Mouse (Mus musculus): ENCODE data around the gene Hhat. TPM values are rescaled to one million over a fixed set of nuclear protein-coding genes. Genes with fewer than 3 reads are reported as not detected.

Hhat gene
- polyA plus RNA-seq, 1 experiment from 2014 or later, result 7.2 TPM

- Histone ChIP-seq H3K4me2 (no peak overlapping the region), H3K4me3 (ENCODE audit: low read depth, low read length) (no peak overlapping the region), H3K9ac (ENCODE audit: low read depth, low read length) (no peak overlapping the region), H3K9me3 (replicated peaks; ENCODE audit: control insufficient read depth, low read length) (no peaks in the 10 kb centered on the region), H3K4me1 (ENCODE audit: control insufficient read depth, insufficient read depth, low read length) (no peaks in the 10 kb centered on the region), H3K36me3 (ENCODE audit: control insufficient read depth, insufficient read depth, low read length) (no peaks in the 10 kb centered on the region; the same call in 1 of the 2 replicates), H3K27me3 (ENCODE audit: control insufficient read depth, insufficient read depth, low read length) (no peaks in the 10 kb centered on the region), H3K27ac (ENCODE audit: low read depth, low read length) (no peak overlapping the region)
- WGBS (ENCODE audit: insufficient replicate concordance), result 74% methylated on average over 4 of the region's 4 CpGs
- ATAC-seq (replicated peaks; ENCODE audit: insufficient number of reproducible peaks, low FRiP score, low TSS enrichment), result no peak
Measured at GRCm38 (mm10) chr1:192555516-192555915, 215.5 kb downstream of the Hhat start.

- H3K36me3 ChIP-seq (ENCODE audit: control insufficient read depth, insufficient read depth, low read length), result no peaks in the 10 kb centered on the region; the same call in 1 of the 2 replicates
- H3K27me3 ChIP-seq (ENCODE audit: control insufficient read depth, insufficient read depth, low read length), result no peaks in the 10 kb centered on the region
- H3K4me2 ChIP-seq, result no peak overlapping the region
- no peak overlapping the region for H3K4me3 ChIP-seq (ENCODE audit: low read depth, low read length)
- no peaks in the 10 kb centered on the region for H3K9me3 ChIP-seq (replicated peaks; ENCODE audit: control insufficient read depth, low read length)
- no peak overlapping the region for H3K27ac ChIP-seq (ENCODE audit: low read depth, low read length)
- WGBS (ENCODE audit: insufficient replicate concordance), result 83% methylated on average over 3 of the region's 3 CpGs
- H3K9ac ChIP-seq (ENCODE audit: low read depth, low read length), result no peak overlapping the region
- no peaks in the 10 kb centered on the region for H3K4me1 ChIP-seq (ENCODE audit: control insufficient read depth, insufficient read depth, low read length)
- ATAC-seq (replicated peaks; ENCODE audit: insufficient number of reproducible peaks, low FRiP score, low TSS enrichment), result no peak
Measured at GRCm38 (mm10) chr1:192550561-192550960, 220.5 kb downstream of the Hhat start.

GRCm38 (mm10) chr1:192546843-192547242 lies 224.2 kb downstream of the Hhat start:
- no peak overlapping the region for H3K4me2 ChIP-seq
- 15% methylated on average over 1 of the region's 1 CpGs for WGBS (ENCODE audit: insufficient replicate concordance)

GRCm38 (mm10) chr1:192544901-192545300 lies 226.1 kb downstream of the Hhat start:
- Histone ChIP-seq H3K27me3 (ENCODE audit: control insufficient read depth, insufficient read depth, low read length) (no peaks in the 10 kb centered on the region), H3K27ac (ENCODE audit: low read depth, low read length) (no peak overlapping the region), H3K9me3 (replicated peaks; ENCODE audit: control insufficient read depth, low read length) (no peaks in the 10 kb centered on the region), H3K9ac (ENCODE audit: low read depth, low read length) (no peak overlapping the region), H3K36me3 (ENCODE audit: control insufficient read depth, insufficient read depth, low read length) (no peaks in the 10 kb centered on the region), H3K4me3 (ENCODE audit: low read depth, low read length) (no peak overlapping the region), H3K4me1 (ENCODE audit: control insufficient read depth, insufficient read depth, low read length) (peaks cover 5% of the 10 kb centered on the region), H3K4me2 (no peak overlapping the region)
- ATAC-seq (replicated peaks; ENCODE audit: insufficient number of reproducible peaks, low FRiP score, low TSS enrichment), result no peak
- WGBS (ENCODE audit: insufficient replicate concordance), result 69% methylated on average over 7 of the region's 7 CpGs

More at GRCm38 (mm10) chr1:192546843-192547242, 224.2 kb downstream of the Hhat start:
- peaks cover 5% of the 10 kb centered on the region for H3K4me1 ChIP-seq (ENCODE audit: control insufficient read depth, insufficient read depth, low read length)
- H3K9me3 ChIP-seq (replicated peaks; ENCODE audit: control insufficient read depth, low read length), result no peaks in the 10 kb centered on the region
- H3K4me3 ChIP-seq (ENCODE audit: low read depth, low read length), result no peak overlapping the region
- ATAC-seq (replicated peaks; ENCODE audit: insufficient number of reproducible peaks, low FRiP score, low TSS enrichment), result no peak
- H3K9ac ChIP-seq (ENCODE audit: low read depth, low read length), result no peak overlapping the region
- H3K27ac ChIP-seq (ENCODE audit: low read depth, low read length), result no peak overlapping the region
- H3K36me3 ChIP-seq (ENCODE audit: control insufficient read depth, insufficient read depth, low read length), result no peaks in the 10 kb centered on the region
- no peaks in the 10 kb centered on the region for H3K27me3 ChIP-seq (ENCODE audit: control insufficient read depth, insufficient read depth, low read length)

GRCm38 (mm10) chr1:192544091-192544490 lies 226.9 kb downstream of the Hhat start:
- H3K27me3 ChIP-seq (ENCODE audit: control insufficient read depth, insufficient read depth, low read length), result no peaks in the 10 kb centered on the region
- no peak for ATAC-seq (replicated peaks; ENCODE audit: insufficient number of reproducible peaks, low FRiP score, low TSS enrichment)
- H3K4me1 ChIP-seq (ENCODE audit: control insufficient read depth, insufficient read depth, low read length), result peaks cover 5% of the 10 kb centered on the region
- H3K27ac ChIP-seq (ENCODE audit: low read depth, low read length), result no peak overlapping the region
- no peak overlapping the region for H3K9ac ChIP-seq (ENCODE audit: low read depth, low read length)
- no peak overlapping the region for H3K4me3 ChIP-seq (ENCODE audit: low read depth, low read length)
- H3K36me3 ChIP-seq (ENCODE audit: control insufficient read depth, insufficient read depth, low read length), result no peaks in the 10 kb centered on the region
- no peak overlapping the region for H3K4me2 ChIP-seq
- H3K9me3 ChIP-seq (replicated peaks; ENCODE audit: control insufficient read depth, low read length), result no peaks in the 10 kb centered on the region
- WGBS (ENCODE audit: insufficient replicate concordance), result 63% methylated on average over 9 of the region's 9 CpGs

GRCm38 (mm10) chr1:192543686-192544085 lies 227.3 kb downstream of the Hhat start:
- no peak overlapping the region for H3K9ac ChIP-seq (ENCODE audit: low read depth, low read length)
- H3K4me1 ChIP-seq (ENCODE audit: control insufficient read depth, insufficient read depth, low read length), result peaks cover 5% of the 10 kb centered on the region
- ATAC-seq (replicated peaks; ENCODE audit: insufficient number of reproducible peaks, low FRiP score, low TSS enrichment), result no peak
- WGBS (ENCODE audit: insufficient replicate concordance), result 82% methylated on average over 4 of the region's 4 CpGs
- H3K36me3 ChIP-seq (ENCODE audit: control insufficient read depth, insufficient read depth, low read length), result no peaks in the 10 kb centered on the region
- no peak overlapping the region for H3K27ac ChIP-seq (ENCODE audit: low read depth, low read length)
- no peak overlapping the region for H3K4me3 ChIP-seq (ENCODE audit: low read depth, low read length)
- no peak overlapping the region for H3K4me2 ChIP-seq
- H3K9me3 ChIP-seq (replicated peaks; ENCODE audit: control insufficient read depth, low read length), result no peaks in the 10 kb centered on the region
- H3K27me3 ChIP-seq (ENCODE audit: control insufficient read depth, insufficient read depth, low read length), result no peaks in the 10 kb centered on the region

- Histone ChIP-seq H3K9ac (ENCODE audit: low read depth, low read length) (no peak overlapping the region), H3K4me3 (ENCODE audit: low read depth, low read length) (no peak overlapping the region), H3K4me1 (ENCODE audit: control insufficient read depth, insufficient read depth, low read length) (peaks cover 5% of the 10 kb centered on the region), H3K4me2 (no peak overlapping the region), H3K27me3 (ENCODE audit: control insufficient read depth, insufficient read depth, low read length) (no peaks in the 10 kb centered on the region), H3K27ac (ENCODE audit: low read depth, low read length) (no peak overlapping the region), H3K9me3 (replicated peaks; ENCODE audit: control insufficient read depth, low read length) (no peaks in the 10 kb centered on the region), H3K36me3 (ENCODE audit: control insufficient read depth, insufficient read depth, low read length) (no peaks in the 10 kb centered on the region)
- no peak for ATAC-seq (replicated peaks; ENCODE audit: insufficient number of reproducible peaks, low FRiP score, low TSS enrichment)
- 68% methylated on average over 2 of the region's 2 CpGs for WGBS (ENCODE audit: insufficient replicate concordance)
Measured at GRCm38 (mm10) chr1:192542093-192542492, 228.9 kb downstream of the Hhat start.

GRCm38 (mm10) chr1:192537169-192537568 lies 233.9 kb downstream of the Hhat start:
- H3K4me3 ChIP-seq (ENCODE audit: low read depth, low read length), result no peak overlapping the region
- H3K9ac ChIP-seq (ENCODE audit: low read depth, low read length), result no peak overlapping the region
- no peaks in the 10 kb centered on the region for H3K4me1 ChIP-seq (ENCODE audit: control insufficient read depth, insufficient read depth, low read length)
- H3K36me3 ChIP-seq (ENCODE audit: control insufficient read depth, insufficient read depth, low read length), result no peaks in the 10 kb centered on the region
- WGBS (ENCODE audit: insufficient replicate concordance), result 72% methylated on average over 7 of the region's 7 CpGs
- no peak overlapping the region for H3K4me2 ChIP-seq
- H3K27me3 ChIP-seq (ENCODE audit: control insufficient read depth, insufficient read depth, low read length), result no peaks in the 10 kb centered on the region
- no peaks in the 10 kb centered on the region for H3K9me3 ChIP-seq (replicated peaks; ENCODE audit: control insufficient read depth, low read length)
- no peak for ATAC-seq (replicated peaks; ENCODE audit: insufficient number of reproducible peaks, low FRiP score, low TSS enrichment)
- no peak overlapping the region for H3K27ac ChIP-seq (ENCODE audit: low read depth, low read length)

GRCm38 (mm10) chr1:192536440-192536839 lies 234.6 kb downstream of the Hhat start:
- Histone ChIP-seq H3K4me3 (ENCODE audit: low read depth, low read length) (no peak overlapping the region), H3K4me2 (no peak overlapping the region), H3K4me1 (ENCODE audit: control insufficient read depth, insufficient read depth, low read length) (no peaks in the 10 kb centered on the region), H3K27me3 (ENCODE audit: control insufficient read depth, insufficient read depth, low read length) (no peaks in the 10 kb centered on the region), H3K9me3 (replicated peaks; ENCODE audit: control insufficient read depth, low read length) (no peaks in the 10 kb centered on the region), H3K9ac (ENCODE audit: low read depth, low read length) (no peak overlapping the region), H3K27ac (ENCODE audit: low read depth, low read length) (no peak overlapping the region), H3K36me3 (ENCODE audit: control insufficient read depth, insufficient read depth, low read length) (no peaks in the 10 kb centered on the region)
- 59% methylated on average over 1 of the region's 1 CpGs for WGBS (ENCODE audit: insufficient replicate concordance)
- ATAC-seq (replicated peaks; ENCODE audit: insufficient number of reproducible peaks, low FRiP score, low TSS enrichment), result no peak

All from heart, embryonic 11.5 days (tissue).